Mouse (Mus musculus) thymus, adult 2 months (tissue): Measurements from ENCODE around the gene Ppara.

Experiments
- CTCF ChIP-seq: fragments of 200-500 bp; IDR thresholded peaks from 2 replicates; pipeline ENCODE4 v1.5.1; 2012; ENCODE audit warnings: mild to moderate bottlenecking, control low read depth, low read length, moderate library complexity, borderline replicate concordance; ENCODE audit not compliant: control insufficient read depth, poor library complexity, insufficient read depth; ENCODE audit errors: extremely low read depth
- POLR2A ChIP-seq: fragments of 200-500 bp; IDR thresholded peaks from 2 replicates; pipeline ENCODE4 v1.6.1; 2012; ENCODE audit warnings: mild to moderate bottlenecking, low read length, control low read depth, moderate library complexity; ENCODE audit not compliant: control insufficient read depth, poor library complexity, insufficient read depth; ENCODE audit errors: extremely low read depth

- TF ChIP-seq POLR2A (no peak), CTCF (no peak)
Measured at GRCm38 (mm10) chr15:85783146-85783545, 48.4 kb downstream of the Ppara start.
